Mouse (Mus musculus) heart, postnatal 36 days (tissue): ENCODE measurements at regions not wholly inside any gene's neighbourhood (a gene's known extent, or its start where the extent isn't known, plus 50 kb on each side); places are given as distances from the start of the nearest gene placed in this dataset.
A peak's percentile ranks its signal among the peaks of the same experiment; 100 is the strongest.
"Not testable (repeated sequence)": the region's sequence is repeated elsewhere in the genome, so short reads cannot be mapped to it uniquely, and the experiment has no call there.

ENCODE experiments used
- DNase-seq, 2 experiments: peaks; one replicate each; pipeline ENCODE4 v3.0.0; 2021 to 2022
- intact Hi-C: fragments of 180-260 bp; cut with DNase I; formaldehyde crosslinking; loops from one replicate; pipeline ENCODE4 v1.15.1; 2025

- DNase-seq, intact Hi-C loops: not testable (repeated sequence)
Measured at GRCm38 (mm10) chr12:20292368-20292767, 338.1 kb downstream of the Gm21863 start.

- DNase-seq: peak in 1 of 2 experiments; percentile 1
- intact Hi-C loops: not testable (repeated sequence)
Measured at GRCm38 (mm10) chr12:20311951-20312849, 357.9 kb downstream of the Gm21863 start.
